Mouse (Mus musculus): Measurements from ENCODE around the gene Vopp1. TPM values are rescaled to one million over a fixed set of nuclear protein-coding genes. Genes with fewer than 3 reads are reported as not detected.
"Not testable (repeated sequence)": the region's sequence is repeated elsewhere in the genome, so short reads cannot be mapped to it uniquely, and the experiment has no call there.

The Vopp1 gene
- 71.2 and 76.2 TPM in 2 replicates for polyA plus RNA-seq (2016; fragmentation: Nextera tagmentation; extraction: Ambion mirVana)

GRCm38 (mm10) chr6:57824422-57825258 lies at the start of gene Vopp1:
Vopp1 (minus strand) TSS chr6:57825159.
- ATAC-seq (ENCODE audit: insufficient number of reproducible peaks, insufficient read depth, low FRiP score, low TSS enrichment): peak; percentile 84
- H3K4me3 ChIP-seq: peak within 1 kb of the TSS; percentile 89
- H3K4me2 ChIP-seq (replicated peaks): peak within 1 kb of the TSS; percentile 59
- H3K4me1 ChIP-seq: peaks cover 6% of the 10 kb centered on the region; the same call in 1 of the 2 replicates
- H3K27me3 ChIP-seq: no peaks in the 10 kb centered on the region
- under 1% methylated on average over 85 of the region's 87 CpGs for WGBS
- no peaks in the 10 kb centered on the region for H3K9me3 ChIP-seq
- H3K27ac ChIP-seq: peak within 1 kb of the TSS; percentile 94
- H3K36me3 ChIP-seq: no peaks in the 10 kb centered on the region
- H3K9ac ChIP-seq: peak within 1 kb of the TSS; percentile 94

DNA sequence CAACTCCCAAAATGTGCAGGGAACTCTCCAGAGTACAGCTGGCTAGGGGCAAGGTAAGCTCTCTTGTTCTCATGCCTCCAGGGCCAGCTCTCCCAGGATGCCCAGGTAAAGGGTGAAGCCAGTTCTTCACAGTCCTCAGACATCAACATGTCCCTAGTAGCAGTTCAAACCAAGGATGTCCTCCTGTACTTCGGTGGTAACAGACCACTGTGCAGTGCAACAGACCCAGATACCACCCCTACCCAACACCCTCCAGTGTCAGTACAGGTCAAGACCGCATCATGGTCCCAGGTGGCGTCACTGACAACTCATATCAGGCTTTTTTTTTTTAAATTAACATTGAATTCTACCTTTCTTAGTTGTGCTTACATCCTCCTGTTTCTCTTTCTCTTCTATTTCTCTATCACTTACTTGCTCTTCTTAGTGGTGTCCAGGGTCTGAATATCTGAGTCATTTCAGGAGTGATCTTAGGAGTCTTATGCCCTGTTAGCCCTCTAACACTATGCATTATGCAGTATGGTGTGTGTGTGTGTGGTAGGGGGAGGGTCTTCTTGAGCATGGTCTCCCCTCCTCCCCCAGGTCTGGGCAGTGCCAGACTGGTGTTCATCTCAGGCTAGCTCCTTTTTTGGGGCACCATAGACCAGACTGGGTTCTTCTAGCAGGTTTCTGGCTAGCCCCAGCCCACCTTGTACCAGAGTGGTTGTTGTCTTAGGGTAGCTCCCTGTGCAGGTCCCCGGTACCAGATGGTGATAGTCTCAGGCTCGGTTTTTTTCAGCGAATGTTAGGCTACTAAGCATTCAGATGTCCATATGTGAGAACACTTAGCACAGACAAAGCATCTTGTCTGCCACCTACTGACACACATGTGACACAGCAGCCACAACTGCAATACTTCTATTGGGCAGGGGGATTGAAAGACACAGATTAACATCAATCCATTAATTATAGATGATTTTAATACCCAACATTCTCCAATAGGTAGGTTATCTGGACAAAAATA lies 34.4 kb upstream of the Vopp1 start:
- Histone ChIP-seq H3K4me1 (no peaks in the 10 kb centered on the region), H3K36me3 (no peaks in the 10 kb centered on the region), H3K4me2 (replicated peaks) (no peak overlapping the region), H3K9me3 (no peaks in the 10 kb centered on the region), H3K9ac (no peak overlapping the region), H3K27me3 (no peaks in the 10 kb centered on the region), H3K27ac (no peak overlapping the region), H3K4me3 (no peak overlapping the region)
- 49% methylated on average over 6 of the region's 6 CpGs for WGBS
- ATAC-seq (ENCODE audit: insufficient number of reproducible peaks, insufficient read depth, low FRiP score, low TSS enrichment): peak; percentile 79; the same call in 1 of the 2 replicates

- not testable (repeated sequence) for H3K9ac ChIP-seq; H3K9me3 ChIP-seq; H3K4me1 ChIP-seq; H3K36me3 ChIP-seq; H3K4me3 ChIP-seq; H3K27ac ChIP-seq; H3K4me2 ChIP-seq (replicated peaks); H3K27me3 ChIP-seq; ATAC-seq (ENCODE audit: insufficient number of reproducible peaks, insufficient read depth, low FRiP score, low TSS enrichment)
- 89% methylated on average over 5 of the region's 5 CpGs for WGBS
These were observed 26.2 kb upstream of the Vopp1 start for GRCm38 (mm10) chr6:57851177-57851576.

DNA sequence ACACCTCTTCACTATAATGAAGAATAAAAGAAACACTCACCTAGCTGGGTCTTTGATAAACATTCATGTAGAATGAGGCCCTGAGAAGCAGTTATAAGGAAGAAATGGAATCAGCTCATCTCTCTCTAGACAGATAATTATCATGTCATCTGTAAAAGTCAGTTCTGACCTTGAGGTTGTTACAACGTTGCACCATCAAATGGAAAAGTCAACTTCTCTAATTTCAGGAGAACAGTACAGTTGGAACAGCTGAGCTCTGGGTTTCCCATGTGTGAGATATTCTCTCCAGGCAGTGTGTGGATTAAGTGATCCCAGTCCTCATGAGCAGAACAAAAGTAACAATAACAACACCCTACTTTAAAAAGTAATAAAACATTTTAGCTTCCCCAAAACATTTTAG lies 25.3 kb upstream of the Vopp1 start, which contains the start of gene Vmn1r21:
TSS of gene Vmn1r21 (minus strand) at position 58 of the 400 bp plus-strand sequence.
- Histone ChIP-seq H3K4me2 (replicated peaks) (no peak within 1 kb of the TSS), H3K4me1 (no peaks in the 10 kb centered on the region), H3K9me3 (no peaks in the 10 kb centered on the region), H3K4me3 (no peak within 1 kb of the TSS), H3K9ac (no peak within 1 kb of the TSS), H3K27ac (no peak within 1 kb of the TSS), H3K27me3 (no peaks in the 10 kb centered on the region), H3K36me3 (no peaks in the 10 kb centered on the region)
- no peak for ATAC-seq (ENCODE audit: insufficient number of reproducible peaks, insufficient read depth, low FRiP score, low TSS enrichment)
- WGBS: 59% methylated on average over 1 of the region's 1 CpGs

DNA sequence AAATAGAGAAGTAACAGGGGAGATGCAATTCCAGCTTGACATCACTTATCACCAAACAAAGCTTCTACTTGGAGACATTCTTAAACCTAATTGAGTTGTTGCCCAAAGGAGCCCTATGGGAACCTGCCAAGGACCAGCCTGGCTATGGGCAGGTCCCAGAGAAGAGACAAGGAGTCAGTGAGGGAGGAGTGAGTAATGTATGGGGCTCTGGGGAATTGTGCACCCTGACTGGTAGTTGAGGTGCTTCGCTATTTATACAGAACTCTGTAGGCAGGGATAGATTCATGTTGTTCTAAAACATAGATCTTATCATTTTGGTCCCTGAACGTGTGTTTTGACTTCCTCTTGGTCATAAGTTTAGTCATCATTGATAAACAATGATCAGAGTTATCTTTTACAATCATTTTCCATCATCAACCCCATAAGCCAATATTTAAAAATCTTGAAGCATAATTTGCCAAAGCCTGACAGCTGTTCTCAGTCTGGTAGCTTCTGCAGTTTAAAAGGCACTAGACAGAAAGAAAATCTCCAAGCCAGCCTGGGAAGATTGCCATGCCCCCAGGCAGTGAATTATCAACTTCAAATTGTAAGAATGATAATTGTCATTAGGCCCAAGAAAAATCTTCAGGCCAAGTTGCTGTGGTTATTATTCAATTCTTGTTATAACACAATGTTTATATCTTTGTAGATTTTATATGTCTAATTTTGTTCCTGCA lies 14.9 kb upstream of the Vopp1 start:
- no peak overlapping the region for H3K27ac ChIP-seq

DNA sequence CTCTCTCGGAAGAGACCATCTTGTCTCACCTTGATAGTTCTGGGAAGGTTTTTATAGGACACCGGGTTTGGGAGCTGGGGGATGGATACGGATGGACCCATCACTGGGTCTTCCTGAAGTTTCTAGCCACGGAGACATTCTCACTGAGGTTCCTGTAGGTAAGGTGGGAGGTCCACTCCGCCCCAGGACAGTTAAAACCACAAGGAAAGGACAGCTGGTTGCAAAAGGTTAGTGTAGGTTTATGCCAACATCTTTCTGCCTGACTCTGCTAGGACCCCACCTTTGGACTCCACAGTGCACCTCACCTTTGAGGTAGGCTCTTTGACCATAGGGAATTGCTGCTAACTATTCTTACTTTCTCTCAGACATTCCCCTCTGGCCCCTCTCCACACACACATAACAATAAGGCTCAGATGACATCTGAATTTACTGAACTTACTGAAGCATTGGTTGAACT lies 328 bp upstream of the Vopp1 start:
- ATAC-seq (ENCODE audit: insufficient number of reproducible peaks, insufficient read depth, low FRiP score, low TSS enrichment): 0 out of 2 replicates have a peak, but pooled peaks have one; percentile 9
- Histone ChIP-seq H3K27me3 (no peaks in the 10 kb centered on the region), H3K9ac (peak overlapping the region; percentile 94), H3K4me1 (peaks cover 6% of the 10 kb centered on the region; the same call in 1 of the 2 replicates), H3K4me2 (replicated peaks) (peak overlapping the region; percentile 59), H3K9me3 (no peaks in the 10 kb centered on the region), H3K4me3 (peak overlapping the region; percentile 89), H3K27ac (peak overlapping the region; percentile 94; the same call in 1 of the 2 replicates), H3K36me3 (no peaks in the 10 kb centered on the region)
- 8% methylated on average over 5 of the region's 5 CpGs for WGBS

More for the DNA sequence above, 14.9 kb upstream of the Vopp1 start:
- no peaks in the 10 kb centered on the region for H3K9me3 ChIP-seq
- H3K27me3 ChIP-seq: no peaks in the 10 kb centered on the region
- no peak for ATAC-seq (ENCODE audit: insufficient number of reproducible peaks, insufficient read depth, low FRiP score, low TSS enrichment)
- H3K36me3 ChIP-seq: no peaks in the 10 kb centered on the region
- H3K9ac ChIP-seq: no peak overlapping the region
- no peaks in the 10 kb centered on the region for H3K4me1 ChIP-seq
- WGBS: 62% methylated on average over 2 of the region's 2 CpGs
- H3K4me3 ChIP-seq: no peak overlapping the region
- H3K4me2 ChIP-seq (replicated peaks): no peak overlapping the region

DNA sequence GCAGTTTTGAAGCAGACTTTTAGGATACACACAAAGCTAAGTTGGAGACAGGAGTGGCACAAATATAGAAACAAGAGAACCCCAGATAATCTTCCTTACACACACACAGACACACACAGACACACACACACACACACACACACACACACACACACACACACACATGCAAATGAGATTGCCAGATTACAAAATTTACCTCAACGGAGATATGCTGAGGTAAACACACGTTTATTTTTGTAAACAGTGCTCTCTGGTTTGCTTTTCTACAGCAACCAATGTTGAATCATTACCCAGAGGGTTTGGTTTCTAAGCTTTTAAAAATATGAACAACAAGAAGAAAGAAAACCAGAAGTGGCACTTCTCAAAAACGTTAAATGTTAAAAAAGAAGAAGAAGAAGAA lies 1.5 kb downstream of the Vopp1 start:
- peak overlapping the region; percentile 89 for H3K4me3 ChIP-seq
- H3K4me1 ChIP-seq: peaks cover 6% of the 10 kb centered on the region; the same call in 1 of the 2 replicates
- WGBS: 43% methylated on average over 3 of the region's 3 CpGs
- no peaks in the 10 kb centered on the region for H3K9me3 ChIP-seq
- no peak overlapping the region for H3K9ac ChIP-seq
- no peaks in the 10 kb centered on the region for H3K36me3 ChIP-seq
- H3K27me3 ChIP-seq: no peaks in the 10 kb centered on the region
- no peak for ATAC-seq (ENCODE audit: insufficient number of reproducible peaks, insufficient read depth, low FRiP score, low TSS enrichment)
- H3K4me2 ChIP-seq (replicated peaks): peak overlapping the region; percentile 59
- H3K27ac ChIP-seq: no peak overlapping the region

DNA sequence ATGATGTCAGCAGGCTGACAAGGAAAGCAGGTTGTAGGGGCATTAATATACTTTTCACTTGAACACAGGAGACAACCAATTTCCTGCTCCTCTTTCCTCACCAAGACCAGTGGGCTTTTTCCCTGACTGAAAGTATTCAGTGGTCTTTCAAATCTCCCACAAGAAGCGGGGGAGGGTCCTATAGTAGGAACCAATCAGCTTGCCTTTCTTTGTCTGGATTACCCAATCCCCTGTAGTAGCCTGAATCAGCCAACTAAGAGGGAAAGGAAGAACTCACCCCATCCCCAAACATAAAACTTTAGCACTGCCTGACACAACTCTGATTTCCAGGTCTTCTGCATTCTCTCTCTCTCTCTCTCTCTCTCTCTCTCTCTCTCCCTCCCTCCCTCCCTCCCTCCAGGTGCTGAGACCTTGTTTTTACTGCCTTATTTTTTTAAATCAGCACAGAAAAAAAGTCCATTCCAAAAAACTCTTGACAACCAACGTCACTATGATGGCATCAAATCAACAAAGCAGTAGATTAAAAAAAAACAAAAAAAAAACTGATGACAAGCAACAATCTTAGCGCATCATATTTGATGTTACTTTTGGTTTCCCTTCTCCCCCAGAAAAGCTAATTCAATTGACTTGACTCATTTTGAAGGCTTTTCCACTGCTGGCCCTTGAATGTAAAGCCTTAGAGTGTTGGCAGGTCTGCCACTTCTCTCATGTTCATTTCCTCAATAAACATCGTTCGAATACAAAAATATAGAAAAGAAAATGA lies 2.1 kb downstream of the Vopp1 start:
- 61% methylated on average over 5 of the region's 5 CpGs for WGBS
- peak; percentile 81; the same call in 1 of the 2 replicates for ATAC-seq (ENCODE audit: insufficient number of reproducible peaks, insufficient read depth, low FRiP score, low TSS enrichment)

DNA sequence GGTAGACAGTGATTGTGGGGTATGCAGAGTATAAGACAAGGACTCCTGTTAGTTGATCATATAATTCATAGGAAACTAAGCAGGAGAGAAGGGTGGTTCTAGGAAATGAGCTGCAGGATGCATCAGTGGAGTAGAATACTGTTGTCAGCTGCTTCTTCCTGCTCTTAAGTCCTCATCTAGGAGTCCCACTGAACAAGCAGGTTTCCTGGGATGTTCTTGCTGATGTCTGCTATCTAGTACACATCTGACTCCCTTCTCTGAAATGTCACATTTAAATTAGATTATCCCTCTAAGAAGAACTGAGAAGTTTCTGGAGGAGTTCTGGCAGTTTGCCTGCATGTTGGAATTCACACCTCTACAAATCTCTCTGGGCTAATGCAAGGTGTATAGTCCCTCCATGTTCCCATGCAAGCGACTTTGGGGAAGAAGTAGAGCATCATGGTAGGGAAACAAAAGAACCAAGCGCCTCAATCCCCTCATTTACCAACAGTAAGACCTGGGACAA lies 10.5 kb downstream of the Vopp1 start:
- no peaks in the 10 kb centered on the region for H3K27me3 ChIP-seq
- 76% methylated on average over 2 of the region's 2 CpGs for WGBS
- no peak overlapping the region for H3K27ac ChIP-seq
- H3K4me1 ChIP-seq: no peaks in the 10 kb centered on the region
- no peak overlapping the region for H3K4me3 ChIP-seq
- peaks cover under 1% of the 10 kb centered on the region; the same call in 1 of the 2 replicates for H3K9me3 ChIP-seq
- no peak overlapping the region for H3K9ac ChIP-seq
- no peak overlapping the region for H3K4me2 ChIP-seq (replicated peaks)
- no peak for ATAC-seq (ENCODE audit: insufficient number of reproducible peaks, insufficient read depth, low FRiP score, low TSS enrichment)
- no peaks in the 10 kb centered on the region for H3K36me3 ChIP-seq

More for the DNA sequence above, 2.1 kb downstream of the Vopp1 start:
- no peaks in the 10 kb centered on the region for H3K27me3 ChIP-seq
- peak overlapping the region; percentile 89; the same call in 1 of the 2 replicates for H3K4me3 ChIP-seq
- no peaks in the 10 kb centered on the region for H3K36me3 ChIP-seq
- no peaks in the 10 kb centered on the region for H3K9me3 ChIP-seq
- H3K9ac ChIP-seq: no peak overlapping the region
- peaks cover 6% of the 10 kb centered on the region; the same call in 1 of the 2 replicates for H3K4me1 ChIP-seq
- H3K27ac ChIP-seq: peak overlapping the region; percentile 36; the same call in 1 of the 2 replicates
- peak overlapping the region; percentile 59 for H3K4me2 ChIP-seq (replicated peaks)

Data from embryonic facial prominence, embryonic 12.5 days (tissue).